Mouse (Mus musculus): ENCODE measurements around the gene Gsg1.

The Gsg1 gene

GRCm38 (mm10) chr6:135254153-135254552 lies at the start of gene Gsg1:
Gene Gsg1, minus strand, starts transcription at chr6:135254351.
- peak; percentile 55 for DNase-seq (ENCODE audit: low read depth, low spot score)

- DNase-seq (ENCODE audit: low read depth, low spot score) = no peak
Measured at GRCm38 (mm10) chr6:135302421-135303125, 48.4 kb upstream of the Gsg1 start.

GRCm38 (mm10) chr6:135300469-135300868 lies 46.3 kb upstream of the Gsg1 start:
- no peak for DNase-seq (ENCODE audit: low read depth, low spot score)

- no peak for DNase-seq (ENCODE audit: low read depth, low spot score)
Measured at GRCm38 (mm10) chr6:135299024-135299550, 44.9 kb upstream of the Gsg1 start.

- no peak for DNase-seq (ENCODE audit: low read depth, low spot score)
Measured at GRCm38 (mm10) chr6:135297570-135297969, 43.4 kb upstream of the Gsg1 start.

GRCm38 (mm10) chr6:135296267-135296666 lies 42.1 kb upstream of the Gsg1 start:
- peak; percentile 67 for DNase-seq (ENCODE audit: low read depth, low spot score)

GRCm38 (mm10) chr6:135295082-135295861 lies 41.1 kb upstream of the Gsg1 start:
- no peak for DNase-seq (ENCODE audit: low read depth, low spot score)

- DNase-seq (ENCODE audit: low read depth, low spot score) = no peak
Measured at GRCm38 (mm10) chr6:135294150-135294549, 40.0 kb upstream of the Gsg1 start.

- DNase-seq (ENCODE audit: low read depth, low spot score) = no peak
Measured at GRCm38 (mm10) chr6:135292391-135292790, 38.2 kb upstream of the Gsg1 start.

- DNase-seq (ENCODE audit: low read depth, low spot score) = no peak
Measured at GRCm38 (mm10) chr6:135279856-135280255, 25.7 kb upstream of the Gsg1 start.

GRCm38 (mm10) chr6:135279286-135279685 lies 25.1 kb upstream of the Gsg1 start:
- no peak for DNase-seq (ENCODE audit: low read depth, low spot score)

- DNase-seq (ENCODE audit: low read depth, low spot score) = no peak
Measured at GRCm38 (mm10) chr6:135278302-135278701, 24.2 kb upstream of the Gsg1 start.

- no peak for DNase-seq (ENCODE audit: low read depth, low spot score)
Measured at GRCm38 (mm10) chr6:135276474-135277295, 22.5 kb upstream of the Gsg1 start.

GRCm38 (mm10) chr6:135275231-135275630 lies 21.1 kb upstream of the Gsg1 start:
- DNase-seq (ENCODE audit: low read depth, low spot score) = no peak

- no peak for DNase-seq (ENCODE audit: low read depth, low spot score)
Measured at GRCm38 (mm10) chr6:135273066-135273465, 18.9 kb upstream of the Gsg1 start.

GRCm38 (mm10) chr6:135271761-135272160 lies 17.6 kb upstream of the Gsg1 start:
- DNase-seq (ENCODE audit: low read depth, low spot score) = no peak

- DNase-seq (ENCODE audit: low read depth, low spot score) = no peak
Measured at GRCm38 (mm10) chr6:135269626-135270025, 15.5 kb upstream of the Gsg1 start.

- no peak for DNase-seq (ENCODE audit: low read depth, low spot score)
Measured at GRCm38 (mm10) chr6:135268392-135268791, 14.2 kb upstream of the Gsg1 start.

GRCm38 (mm10) chr6:135267221-135267620 lies 13.1 kb upstream of the Gsg1 start:
- DNase-seq (ENCODE audit: low read depth, low spot score) = no peak

GRCm38 (mm10) chr6:135266056-135266455 lies 11.9 kb upstream of the Gsg1 start:
- no peak for DNase-seq (ENCODE audit: low read depth, low spot score)

- peak; percentile 55 for DNase-seq (ENCODE audit: low read depth, low spot score)
Measured at GRCm38 (mm10) chr6:135264136-135264535, 10.0 kb upstream of the Gsg1 start.

GRCm38 (mm10) chr6:135262565-135262964 lies 8.4 kb upstream of the Gsg1 start:
- DNase-seq (ENCODE audit: low read depth, low spot score) = no peak
